Mouse (Mus musculus): ENCODE results near the gene Epn2.

- TF ChIP-seq POLR2A (IDR thresholded peaks at IDR 0.05; ENCODE audit: borderline replicate concordance, low read depth, low read length) (no peak), CTCF (IDR thresholded peaks at IDR 0.05; ENCODE audit: low read depth, low read length) (no peak)
These were observed 85.9 kb downstream of the Epn2 start for GRCm38 (mm10) chr11:61493525-61494128.

All from bone marrow macrophage, adult 2 months (primary cell).